Mouse (Mus musculus) CD4-positive, CD25-positive, alpha-beta regulatory T cell, adult 2 months (primary cell): ENCODE data around the gene Ttll3.

Source experiments
- DNase-seq: peaks from one replicate; pipeline ENCODE4 v3.0.0-alpha.2; 2012; ENCODE audit warnings: low read depth, low spot score

Gene Ttll3

DNA sequence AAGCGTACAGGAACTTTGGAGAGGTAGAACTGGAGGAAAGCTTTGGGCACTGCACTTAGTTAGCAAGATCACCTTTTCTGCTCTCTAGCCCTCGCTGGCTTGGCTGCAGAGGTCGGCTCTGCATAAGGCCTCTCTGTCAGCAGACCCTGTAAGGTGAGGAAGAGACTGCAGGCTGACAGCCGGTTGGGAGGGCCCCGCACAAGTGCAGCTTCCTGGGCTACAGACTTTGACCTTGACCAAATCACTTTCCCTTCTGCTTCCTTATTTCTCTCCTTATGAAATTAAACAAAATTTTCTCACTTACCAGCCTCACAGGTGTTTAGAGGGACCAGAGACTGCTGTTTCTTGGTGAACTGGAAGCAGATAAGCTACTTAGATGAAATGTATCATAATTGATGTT, 65.9 kb downstream of the Ttll3 start:
- no peak for DNase-seq

DNA sequence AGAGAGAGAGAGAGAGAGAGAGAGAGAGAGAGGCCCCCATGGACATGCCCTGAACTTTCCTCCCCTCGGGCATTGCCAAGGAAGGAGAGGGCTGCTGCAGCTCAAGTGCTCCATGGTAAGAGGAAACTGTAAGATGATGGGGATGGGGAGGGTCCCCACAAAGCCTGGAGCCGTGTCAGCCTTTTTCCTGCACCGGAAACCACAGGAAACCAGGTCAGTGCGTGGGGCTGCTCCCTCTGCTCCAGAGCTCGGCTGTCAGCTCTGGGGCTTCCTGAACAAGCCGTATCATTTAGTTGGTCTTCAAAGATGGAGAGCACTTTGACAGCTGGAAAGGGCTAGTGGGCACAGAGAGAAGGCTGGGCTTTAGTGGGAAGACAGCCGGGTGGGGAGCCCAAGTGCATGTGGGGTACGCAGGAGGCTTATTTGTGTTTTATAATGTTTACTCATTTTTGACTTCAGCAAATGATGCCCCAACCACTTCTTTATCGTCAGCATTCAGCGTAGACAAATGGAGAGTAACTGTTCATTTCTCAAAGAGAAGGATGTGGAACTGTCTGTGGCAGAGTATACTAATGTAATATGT, 69.0 kb downstream of the Ttll3 start, which contains the start of gene Il17re:
Gene Il17re (plus strand): TSS at position 533 of the 583 bp plus-strand sequence.
- DNase-seq, result no peak

DNA sequence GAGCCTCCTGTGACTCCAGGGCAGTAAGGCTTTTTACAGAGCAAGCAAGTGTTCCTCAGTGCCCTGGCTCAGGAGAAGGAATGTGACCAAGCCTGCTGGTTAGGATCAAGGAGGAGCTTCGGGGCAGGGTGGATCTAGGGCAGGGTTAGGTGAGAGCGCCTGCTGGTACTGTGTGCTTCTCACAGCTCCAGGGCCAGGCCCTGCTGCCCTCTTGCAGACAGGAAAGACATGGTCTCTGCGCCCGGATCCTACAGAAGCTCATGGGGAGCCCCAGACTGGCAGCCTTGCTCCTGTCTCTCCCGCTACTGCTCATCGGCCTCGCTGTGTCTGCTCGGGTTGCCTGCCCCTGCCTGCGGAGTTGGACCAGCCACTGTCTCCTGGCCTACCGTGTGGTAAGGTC, 69.6 kb downstream of the Ttll3 start:
- DNase-seq, result no peak

DNA sequence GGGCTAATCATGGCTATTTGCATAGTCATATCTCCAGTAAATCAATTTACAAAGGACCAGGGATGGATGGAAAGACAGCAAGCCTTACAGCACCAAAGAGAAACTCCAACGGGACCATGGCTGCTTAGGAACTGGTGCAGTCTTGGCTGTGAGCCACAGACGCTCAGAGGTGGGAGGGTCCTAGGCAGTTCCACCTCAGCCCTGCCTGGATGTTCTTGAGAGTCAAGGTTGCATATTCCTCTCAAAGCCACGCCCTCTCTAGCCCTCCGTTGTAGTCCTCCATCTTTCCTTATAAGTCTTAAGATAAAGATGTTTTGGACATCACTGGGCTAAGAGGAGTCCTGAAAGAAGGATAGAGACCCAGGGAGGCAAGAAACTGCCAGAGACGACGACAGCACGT, 75.0 kb downstream of the Ttll3 start:
- DNase-seq, result no peak
